Mouse (Mus musculus) myocyte (in vitro differentiated cells): ENCODE measurements around the gene Nanos2.

Experiments used
- MYOG ChIP-seq, 3 experiments: IDR thresholded peaks; one replicate each; pipeline ENCODE4 v1.6.1; 2011; ENCODE audit warnings: control low read depth in 2 of 3, low read depth in 2 of 3, mild to moderate bottlenecking in 2 of 3; ENCODE audit not compliant: insufficient read length in 2 of 3, control insufficient read depth in 1 of 3, insufficient read depth in 1 of 3
- USF1 ChIP-seq: IDR thresholded peaks from one replicate; pipeline ENCODE4 v1.6.1; 2011; ENCODE audit warnings: low read depth, mild to moderate bottlenecking, control low read depth, moderate library complexity

GRCm38 (mm10) chr7:19016042-19016441 is 28.8 kb downstream of the Nanos2 start:
- TF ChIP-seq USF1 (no peak), MYOG (IDR thresholded peaks at IDR 0.05; ENCODE audit: control insufficient read depth in 1 of 3, insufficient read depth in 1 of 3, insufficient read length in 2 of 3, low read depth in 2 of 3) (no peak)
